ENCODE assay signal across 10 mouse cellular contexts in the genomic region with DNA sequence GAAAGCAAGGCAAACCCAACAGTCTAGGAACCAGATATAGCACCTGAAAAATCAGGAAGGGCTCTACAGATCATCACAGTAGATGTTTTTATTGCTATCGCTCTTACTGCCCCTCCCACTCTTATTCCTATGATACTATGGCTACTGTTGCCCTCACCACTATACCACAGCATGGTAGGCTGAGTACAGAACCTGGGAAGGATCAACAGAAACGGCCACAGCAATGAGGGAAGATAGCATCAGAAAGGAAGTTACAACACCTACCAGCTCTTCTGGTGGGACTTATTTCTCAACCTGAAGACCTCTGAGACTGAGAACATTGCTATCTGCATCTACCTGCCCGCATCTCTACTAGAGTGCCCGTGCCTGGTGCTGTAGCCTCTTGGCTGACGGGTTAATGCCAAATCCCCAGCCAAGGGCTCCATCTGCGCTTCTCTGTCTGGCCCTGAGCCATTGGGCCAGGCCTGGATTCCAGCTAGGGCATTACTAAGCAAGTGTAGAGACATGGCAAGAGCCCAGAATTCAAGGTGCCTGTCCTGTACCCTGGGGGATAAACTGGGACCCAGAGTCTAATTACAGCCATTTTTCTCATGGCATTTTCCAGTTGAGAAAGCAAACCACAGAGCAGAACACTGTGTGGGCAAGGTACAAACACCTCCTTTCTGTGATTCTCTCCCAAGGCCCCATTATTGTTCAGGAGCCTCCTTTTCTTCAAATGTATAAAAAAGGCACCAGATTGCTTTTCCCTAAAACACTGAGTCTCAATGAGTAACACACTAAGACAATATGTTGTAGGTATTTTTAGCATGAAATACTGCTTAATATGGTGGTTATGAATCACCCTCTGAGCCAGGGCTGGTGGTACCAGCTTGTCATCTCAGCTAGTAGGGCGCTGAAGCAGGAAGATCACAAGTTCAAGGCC. TPM values are rescaled to one million over a fixed set of nuclear protein-coding genes. Genes with fewer than 3 reads are reported as not detected.
DNase-seq lines count a peak whose midpoint lies in the region; ATAC-seq and TF ChIP-seq lines count a peak whose summit lies in the region.
"Had no signal": no experiment of that assay in that cellular context is flagged by ENCODE, and none has a peak within 500 bp of the region (broad histone marks: within the 10 kb centered on the region; RNA-seq: fewer than 3 reads in every experiment).

No protein-coding gene starts in this region.

- H3K4me2 ChIP-seq in heart, embryonic 12.5 days, result no peak overlapping the region
- no peak overlapping the region for H3K4me2 ChIP-seq in forebrain, embryonic 16.5 days (ENCODE audit: low read length)
- no peak overlapping the region for H3K4me2 ChIP-seq in midbrain, embryonic 16.5 days (ENCODE audit: low read length)

- no peak overlapping the region for H3K9ac ChIP-seq in heart, adult 2 months (ENCODE audit: low read depth, low read length)
- no peak overlapping the region for H3K9ac ChIP-seq in heart, embryonic 12.5 days
- no peak overlapping the region for H3K9ac ChIP-seq in forebrain, embryonic 16.5 days (replicated peaks; ENCODE audit: low read depth, low read length)
- H3K9ac ChIP-seq in midbrain, embryonic 16.5 days (ENCODE audit: low read depth, low read length), result no peak overlapping the region

- peak; percentile 42 to 64 for DNase-seq in heart, adult 2 months
- DNase-seq in cerebellum, adult 11-12 months, result peak; percentile 99
- peak; percentile 22 to 40 for DNase-seq in heart, postnatal 14 days
- DNase-seq in left cerebral cortex, postnatal 36 days (ENCODE audit: low spot score in 2 of 2), result peak; percentile 50 to 57
- no peak for DNase-seq in thymus, postnatal 0 days (ENCODE audit: low spot score)

- no peak for TF ChIP-seq CTCF in heart, adult 2 months (IDR thresholded peaks at IDR 0.05)

- no peak for ATAC-seq in heart, embryonic 12.5 days (ENCODE audit: insufficient number of reproducible peaks, low FRiP score)
- ATAC-seq in forebrain, embryonic 16.5 days, result no peak
- no peak for ATAC-seq in midbrain, embryonic 16.5 days

- 61% methylated on average over 7 of the region's 7 CpGs for WGBS in heart, adult 2 months
- 76% methylated on average over 7 of the region's 7 CpGs for WGBS in heart, embryonic 12.5 days
- WGBS in forebrain, embryonic 16.5 days, result 77% methylated on average over 7 of the region's 7 CpGs
- 87% methylated on average over 7 of the region's 7 CpGs for WGBS in midbrain, embryonic 16.5 days

- H3K79me2 ChIP-seq in heart, adult 2 months (replicated peaks; ENCODE audit: control insufficient read depth, insufficient read depth, low read length), result no peaks in the 10 kb centered on the region

- no peak for TF ChIP-seq EP300 in heart, adult 2 months (IDR thresholded peaks at IDR 0.05; ENCODE audit: insufficient read depth, low read depth, low read length)

- no peaks in the 10 kb centered on the region for H3K27me3 ChIP-seq in heart, adult 2 months (ENCODE audit: control insufficient read depth, insufficient read depth, low read length)
- no peaks in the 10 kb centered on the region for H3K27me3 ChIP-seq in heart, embryonic 12.5 days (replicated peaks)
- H3K27me3 ChIP-seq in forebrain, embryonic 16.5 days (replicated peaks; ENCODE audit: control insufficient read depth, insufficient read depth, low read length), result no peaks in the 10 kb centered on the region
- no peaks in the 10 kb centered on the region for H3K27me3 ChIP-seq in midbrain, embryonic 16.5 days (ENCODE audit: control insufficient read depth, insufficient read depth, low read depth, low read length)

- intact Hi-C loops in heart, adult 2 months (cut with DNase I), result no loop called here
- intact Hi-C loops in heart, postnatal 14 days (cut with DNase I), result no loop called here
- intact Hi-C loops in left cerebral cortex, postnatal 36 days (cut with DNase I), result no loop called here

- H3K36me3 ChIP-seq in heart, adult 2 months (ENCODE audit: control insufficient read depth, insufficient read depth, low read length), result no peaks in the 10 kb centered on the region
- no peaks in the 10 kb centered on the region for H3K36me3 ChIP-seq in heart, embryonic 12.5 days
- no peaks in the 10 kb centered on the region for H3K36me3 ChIP-seq in forebrain, embryonic 16.5 days (ENCODE audit: control insufficient read depth, insufficient read depth)
- H3K36me3 ChIP-seq in midbrain, embryonic 16.5 days (ENCODE audit: control insufficient read depth, insufficient read depth, low read length), result no peaks in the 10 kb centered on the region
- H3K36me3 ChIP-seq: G1E had no signal

- H3K4me3 ChIP-seq in heart, adult 2 months, result no peak overlapping the region
- H3K4me3 ChIP-seq in heart, embryonic 12.5 days, result no peak overlapping the region
- H3K4me3 ChIP-seq in forebrain, embryonic 16.5 days (replicated peaks; ENCODE audit: low read length), result no peak overlapping the region
- no peak overlapping the region for H3K4me3 ChIP-seq in midbrain, embryonic 16.5 days (ENCODE audit: low read depth, low read length)
- H3K4me3 ChIP-seq: megakaryocyte, embryonic 14.5 days had no signal

- TF ChIP-seq POLR2A in heart, adult 2 months (IDR thresholded peaks at IDR 0.05; ENCODE audit: insufficient read depth, low read depth, low read length), result no peak

- 0 out of 2 replicates have a peak, but pooled peaks cover 2% of the 10 kb centered on the region for H3K9me3 ChIP-seq in heart, embryonic 12.5 days (replicated peaks)
- no peaks in the 10 kb centered on the region for H3K9me3 ChIP-seq in forebrain, embryonic 16.5 days (ENCODE audit: control insufficient read depth, low read length)
- H3K9me3 ChIP-seq in midbrain, embryonic 16.5 days (replicated peaks; ENCODE audit: control insufficient read depth, low read length, poor library complexity, severe bottlenecking), result no peaks in the 10 kb centered on the region
- H3K9me3 ChIP-seq: G1E; megakaryocyte, embryonic 14.5 days had no signal

- H3K4me1 ChIP-seq in heart, adult 2 months (ENCODE audit: control insufficient read depth, insufficient read depth, low read length), result no peaks in the 10 kb centered on the region
- H3K4me1 ChIP-seq in heart, embryonic 12.5 days (replicated peaks), result 0 out of 2 replicates have a peak, but pooled peaks cover 5% of the 10 kb centered on the region
- H3K4me1 ChIP-seq in forebrain, embryonic 16.5 days (replicated peaks; ENCODE audit: control insufficient read depth, insufficient read depth, low read length), result no peaks in the 10 kb centered on the region
- H3K4me1 ChIP-seq in midbrain, embryonic 16.5 days (ENCODE audit: control insufficient read depth, insufficient read depth, low read length), result no peaks in the 10 kb centered on the region

- H3K27ac ChIP-seq in heart, adult 2 months, result no peak overlapping the region
- H3K27ac ChIP-seq in heart, embryonic 12.5 days (ENCODE audit: poor library complexity, severe bottlenecking), result no peak overlapping the region
- H3K27ac ChIP-seq in forebrain, embryonic 16.5 days (ENCODE audit: low read length), result no peak overlapping the region
- no peak overlapping the region for H3K27ac ChIP-seq in midbrain, embryonic 16.5 days (ENCODE audit: low read length)

RNA-seq across cellular contexts. Expression of a gene that starts 28.0 kb away (rescaled TPM):
- total RNA-seq in heart, adult 2 months (2021), result 10 to 100 TPM; 31.4 to 35.4 TPM
- 11.0 and 18.7 TPM in 2 replicates for polyA plus RNA-seq in heart, adult 2 months (2012; rRNA removed)
- polyA plus RNA-seq in heart, embryonic 12.5 days (2016; fragmentation: Nextera tagmentation; extraction: Ambion mirVana), result 26.5 TPM in 2 replicates
- total RNA-seq in heart, postnatal 14 days (2021), result 10 to 100 TPM; 44.1 to 48.3 TPM
- total RNA-seq in left cerebral cortex, postnatal 36 days (2021), result 100 to 1,000 TPM; 115 to 134 TPM
- 54.6 and 59.9 TPM in 2 replicates for polyA plus RNA-seq in forebrain, embryonic 16.5 days (2015; fragmentation: Nextera tagmentation; extraction: Ambion mirVana)
- 14.9 and 20.9 TPM in 2 replicates for polyA plus RNA-seq in thymus, postnatal 0 days (2015; fragmentation: Nextera tagmentation; extraction: Ambion mirVana)
- 46.8 and 53.2 TPM in 2 replicates for polyA plus RNA-seq in midbrain, embryonic 16.5 days (2015; fragmentation: Nextera tagmentation; extraction: Ambion mirVana)
